Mouse (Mus musculus): Measurements from ENCODE around the gene Tcp10b. TPM values are rescaled to one million over a fixed set of nuclear protein-coding genes. Genes with fewer than 3 reads are reported as not detected.
"Not testable (repeated sequence)": the region's sequence is repeated elsewhere in the genome, so short reads cannot be mapped to it uniquely, and the experiment has no call there.

Tcp10b gene
- under 1 TPM; 0.34 to 0.47 TPM for total RNA-seq (2021)
- long read RNA-seq, result 0 reads

DNA sequence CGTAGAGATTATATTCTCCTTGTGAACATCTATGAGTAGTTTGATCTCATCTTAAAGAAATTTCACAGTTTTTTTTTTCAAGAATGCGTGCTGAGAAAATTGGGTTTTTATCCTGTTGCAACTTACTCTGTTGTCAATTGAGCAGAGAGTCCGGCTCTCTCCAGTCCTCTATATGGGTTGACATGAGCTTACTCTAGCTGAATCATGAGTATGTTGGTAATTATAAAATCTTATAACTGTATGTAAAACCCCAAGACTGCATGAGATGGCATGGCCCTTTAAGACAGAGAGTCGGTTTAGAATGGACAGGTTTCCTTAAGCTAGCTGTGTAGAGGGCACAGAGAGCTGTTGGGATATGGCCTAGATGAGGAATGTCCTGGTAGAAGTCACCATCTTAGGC, at the start of gene Tcp10b:
TSS of gene Tcp10b (plus strand) at position 301 of the 400 bp plus-strand sequence.
- DNase-seq (ENCODE audit: low spot score in 2 of 2), result not testable (repeated sequence)

DNA sequence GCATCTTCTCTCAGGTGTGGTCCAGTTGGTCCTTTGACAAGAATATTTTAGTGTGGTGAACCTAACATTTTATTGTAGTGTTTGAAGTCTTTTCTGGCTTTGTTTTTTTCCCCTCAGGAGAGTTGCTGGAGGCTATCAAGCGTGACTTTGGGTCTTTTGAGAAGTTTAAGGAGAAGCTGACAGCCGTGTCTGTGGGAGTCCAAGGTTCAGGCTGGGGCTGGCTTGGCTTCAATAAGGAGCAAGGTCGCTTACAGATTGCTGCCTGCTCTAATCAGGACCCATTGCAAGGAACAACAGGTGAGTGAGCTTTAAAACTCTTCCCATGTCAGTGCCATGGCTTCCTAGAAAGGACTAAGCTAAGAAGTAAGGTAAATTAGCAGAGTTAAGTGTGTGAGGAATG, 47.6 kb upstream of the Tcp10b start:
- no peak for DNase-seq (ENCODE audit: low spot score in 2 of 2)

DNA sequence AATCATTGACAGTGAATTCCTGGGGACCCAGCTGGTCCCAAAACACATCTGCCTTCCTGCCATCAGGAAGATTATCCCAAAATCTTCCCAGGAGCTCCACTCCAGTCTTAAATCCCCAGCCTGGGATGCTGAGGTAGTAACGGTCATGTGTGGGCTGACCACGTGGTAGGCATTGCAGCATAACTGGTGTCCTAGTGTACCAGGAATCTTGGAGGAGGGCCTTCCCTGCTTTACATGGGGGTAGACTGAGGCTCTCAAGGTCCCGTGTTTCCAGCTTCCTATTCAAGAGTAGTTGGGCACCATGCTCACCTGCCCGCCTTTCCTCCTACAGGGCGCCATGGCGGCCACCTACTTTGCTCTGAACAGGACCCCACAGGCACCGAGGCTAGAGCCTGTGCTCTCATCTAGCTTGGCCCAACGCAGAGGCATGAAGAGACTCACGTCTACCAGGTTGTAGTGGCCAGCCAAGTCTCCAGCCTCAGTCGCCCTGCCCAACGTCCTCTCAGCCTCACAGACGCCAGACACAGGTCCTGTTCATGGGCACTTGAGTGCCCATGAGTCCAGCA, 24.2 kb upstream of the Tcp10b start:
- DNase-seq (ENCODE audit: low spot score in 2 of 2), result not testable (repeated sequence)

DNA sequence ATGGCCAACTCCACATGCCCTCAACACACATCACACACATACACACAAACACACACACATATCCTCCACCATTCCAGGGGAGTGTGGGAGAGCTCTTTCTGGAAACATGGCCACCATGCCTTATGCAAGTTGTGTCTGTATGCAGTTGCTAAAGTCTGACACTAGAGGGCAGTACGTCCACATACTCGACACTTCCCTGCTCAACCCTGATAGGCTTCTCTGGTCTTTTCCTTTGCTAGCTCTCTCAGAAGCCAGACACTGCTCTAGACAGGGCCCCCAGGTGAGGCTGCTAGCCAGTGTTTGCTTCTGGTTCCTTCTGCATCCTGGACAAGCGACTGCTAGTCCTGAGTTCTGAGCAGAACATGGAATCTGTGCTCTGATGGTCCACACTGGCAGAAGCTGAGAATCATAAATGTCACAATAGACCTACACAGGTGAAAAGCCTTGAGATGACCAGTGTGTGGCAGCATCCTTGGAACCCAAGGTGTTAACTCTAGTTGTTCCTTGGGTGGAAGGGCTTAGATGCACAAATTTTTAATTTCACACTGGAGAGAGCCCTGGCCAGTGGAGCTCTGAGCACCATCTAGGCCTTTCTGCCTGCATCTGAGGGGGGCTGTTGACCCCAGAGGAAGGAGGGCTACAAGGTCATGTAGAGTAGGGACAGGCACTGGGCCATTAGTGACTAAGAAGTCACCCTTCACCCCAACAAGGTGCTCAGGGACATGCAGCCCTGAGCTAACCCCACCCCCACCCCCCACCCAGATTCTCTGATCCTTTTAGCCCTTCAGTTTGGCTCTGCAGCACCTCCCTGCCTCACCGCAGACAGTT, 16.8 kb upstream of the Tcp10b start:
- peak; percentile 66 to 70 for DNase-seq (ENCODE audit: low spot score in 2 of 2)

- DNase-seq (ENCODE audit: low spot score in 2 of 2), result not testable (repeated sequence)
These were observed 8.6 kb upstream of the Tcp10b start, which contains the start of gene Gpr31b for GRCm38 (mm10) chr17:13052124-13052813. TSS of gene Gpr31b (minus strand) at chr17:13052296.

GRCm38 (mm10) chr17:13062882-13063281, 2.0 kb downstream of the Tcp10b start:
- not testable (repeated sequence) for DNase-seq (ENCODE audit: low spot score in 2 of 2)

DNA sequence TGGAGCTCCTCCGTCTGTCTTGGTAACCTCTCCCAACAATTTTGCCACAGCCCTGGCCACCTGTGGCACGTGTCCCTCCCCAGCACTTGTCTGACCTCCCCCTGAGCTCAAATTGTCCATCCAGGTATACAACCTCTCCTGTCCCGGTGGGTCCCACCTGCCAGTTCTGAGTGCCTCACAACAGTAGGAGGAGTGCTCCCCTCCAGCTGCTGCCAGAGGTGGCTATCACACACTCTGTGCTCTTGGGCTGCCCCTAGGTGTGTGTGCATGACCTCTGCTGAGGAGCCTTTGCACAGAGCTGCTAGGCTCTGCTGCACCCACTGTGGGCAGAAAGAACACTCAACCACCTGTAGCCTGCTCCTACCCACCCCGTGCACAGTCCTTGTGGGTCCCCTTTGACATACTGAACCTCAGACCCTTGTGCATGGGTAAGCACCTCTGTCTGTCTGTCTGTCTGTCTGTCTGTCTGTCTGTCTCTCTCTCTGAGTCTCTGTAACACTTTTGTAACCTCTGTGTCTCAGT, 7.0 kb downstream of the Tcp10b start:
- DNase-seq (ENCODE audit: low spot score in 2 of 2), result not testable (repeated sequence)

DNA sequence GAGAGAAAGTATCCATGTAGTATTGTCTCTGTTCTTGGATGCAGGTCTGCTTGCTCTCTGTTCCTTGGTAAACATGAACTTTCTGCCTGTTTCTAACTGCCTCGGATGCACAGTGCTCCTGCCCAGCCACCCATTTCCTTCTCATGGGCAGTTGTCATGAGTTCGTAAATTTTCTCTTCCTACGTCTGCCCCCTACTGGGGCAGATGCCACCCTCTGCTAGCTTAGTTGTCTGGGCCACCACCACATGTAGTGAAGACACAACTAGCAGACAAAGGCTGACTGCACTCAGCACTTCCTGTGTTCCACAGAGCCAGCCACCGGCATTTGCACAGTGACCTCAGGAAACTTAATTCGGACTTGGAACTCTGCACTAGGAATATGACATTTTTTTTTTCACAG, 8.3 kb downstream of the Tcp10b start:
- DNase-seq (ENCODE audit: low spot score in 2 of 2), result not testable (repeated sequence)

DNA sequence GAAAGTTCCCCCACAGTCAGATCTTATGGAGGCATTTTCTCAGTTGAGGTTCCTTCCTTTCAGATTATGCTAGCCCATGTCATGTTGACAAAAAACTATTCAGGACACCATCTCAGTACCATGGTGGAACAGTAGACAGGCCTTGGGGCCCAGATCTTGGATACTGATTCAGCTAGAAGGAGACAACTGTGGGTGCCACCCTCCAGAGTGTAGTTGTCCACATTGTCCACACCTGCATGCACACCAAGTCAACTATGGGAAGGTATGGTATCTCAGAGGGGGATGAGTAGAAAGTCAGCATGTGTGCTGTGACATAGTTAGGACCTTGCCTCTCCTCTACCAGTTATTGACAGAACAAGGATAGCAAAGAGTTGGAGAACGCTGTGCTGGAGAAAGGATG, 30.6 kb downstream of the Tcp10b start:
- not testable (repeated sequence) for DNase-seq (ENCODE audit: low spot score in 2 of 2)

GRCm38 (mm10) chr17:13092100-13092764, 31.3 kb downstream of the Tcp10b start:
- not testable (repeated sequence) for DNase-seq (ENCODE audit: low spot score in 2 of 2)

DNA sequence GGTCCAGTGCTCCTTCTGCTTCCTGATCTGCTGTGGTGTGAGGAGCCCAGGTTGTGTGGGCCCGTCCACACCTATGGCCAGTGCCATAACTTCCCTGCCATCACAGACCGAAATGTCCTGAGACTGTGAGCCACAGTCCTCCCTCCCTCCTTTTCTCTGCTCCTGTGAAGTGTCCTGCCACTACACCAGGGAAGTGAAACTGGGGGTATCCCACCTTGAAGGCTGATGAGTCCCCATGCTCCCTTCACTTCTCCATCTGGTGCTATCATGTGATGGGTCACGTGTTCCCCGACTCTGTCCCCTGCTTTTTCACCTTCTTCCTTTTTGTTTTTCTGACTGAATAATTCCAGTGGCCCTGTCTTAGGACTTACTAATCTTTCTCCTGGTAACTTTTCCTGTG, 32.1 kb downstream of the Tcp10b start:
- not testable (repeated sequence) for DNase-seq (ENCODE audit: low spot score in 2 of 2)

- peak; percentile 51 to 52 for DNase-seq (ENCODE audit: low spot score in 2 of 2)
These were observed 45.7 kb downstream of the Tcp10b start for GRCm38 (mm10) chr17:13106563-13106962.

- not testable (repeated sequence) for DNase-seq (ENCODE audit: low spot score in 2 of 2)
These were observed 51.8 kb downstream of the Tcp10b start for GRCm38 (mm10) chr17:13112504-13113291.

DNA sequence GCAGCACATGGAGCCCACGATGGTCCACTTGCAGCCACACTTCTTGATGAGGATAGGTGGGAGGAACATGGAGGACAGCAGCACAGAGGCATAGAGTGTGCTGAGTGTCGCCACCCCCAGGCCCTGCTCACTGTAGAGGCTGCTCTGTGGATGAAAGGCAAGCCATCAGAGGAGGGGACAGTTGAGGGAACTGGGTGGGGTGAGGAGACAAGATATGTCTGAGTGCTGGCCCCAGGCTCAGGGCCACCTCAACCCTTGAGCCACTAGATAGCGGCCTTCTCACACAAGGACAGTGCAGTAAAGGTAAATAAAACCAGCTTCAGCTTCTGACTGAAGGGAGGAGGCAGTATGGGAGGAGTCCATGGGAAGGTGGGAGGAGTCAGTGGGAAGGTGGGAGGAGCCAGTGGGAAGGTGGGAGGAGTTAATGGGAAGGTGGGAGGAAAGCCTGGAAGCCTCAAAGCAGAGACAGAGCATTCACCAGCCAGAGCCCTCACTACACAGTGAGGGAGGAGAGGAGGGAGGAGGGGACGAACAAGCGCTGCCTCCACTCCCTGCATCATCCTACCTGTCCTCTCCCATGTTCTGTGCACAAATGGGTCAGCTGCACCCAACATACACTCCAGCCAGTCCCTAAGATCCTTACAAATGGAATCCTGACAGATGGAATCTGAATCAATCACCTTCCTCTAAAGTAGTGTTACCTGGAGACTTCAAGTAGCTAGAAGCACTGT, 62.6 kb downstream of the Tcp10b start:
- DNase-seq (ENCODE audit: low spot score in 2 of 2), result not testable (repeated sequence)

DNA sequence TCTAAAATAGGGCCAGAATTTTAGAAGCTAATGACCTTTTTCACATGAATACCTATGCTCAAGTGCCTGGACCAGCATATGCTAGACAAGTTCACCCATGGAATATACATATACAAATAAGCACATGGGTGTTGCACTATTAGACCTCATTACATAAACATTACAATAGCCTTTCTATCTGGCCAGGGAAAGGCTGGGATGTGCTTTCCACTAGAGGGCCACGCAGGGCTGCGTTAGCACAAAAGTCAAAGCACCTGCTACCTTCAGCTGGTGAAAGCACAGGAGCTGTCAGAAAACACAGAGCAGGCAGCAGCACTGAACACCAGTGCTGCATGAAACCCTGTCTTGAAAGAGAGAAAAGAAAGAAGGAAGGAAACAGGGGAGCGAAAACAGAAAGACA, 63.3 kb downstream of the Tcp10b start:
- not testable (repeated sequence) for DNase-seq (ENCODE audit: low spot score in 2 of 2)

GRCm38 (mm10) chr17:13129324-13129723, 68.4 kb downstream of the Tcp10b start:
- DNase-seq (ENCODE audit: low spot score in 2 of 2), result not testable (repeated sequence)

DNA sequence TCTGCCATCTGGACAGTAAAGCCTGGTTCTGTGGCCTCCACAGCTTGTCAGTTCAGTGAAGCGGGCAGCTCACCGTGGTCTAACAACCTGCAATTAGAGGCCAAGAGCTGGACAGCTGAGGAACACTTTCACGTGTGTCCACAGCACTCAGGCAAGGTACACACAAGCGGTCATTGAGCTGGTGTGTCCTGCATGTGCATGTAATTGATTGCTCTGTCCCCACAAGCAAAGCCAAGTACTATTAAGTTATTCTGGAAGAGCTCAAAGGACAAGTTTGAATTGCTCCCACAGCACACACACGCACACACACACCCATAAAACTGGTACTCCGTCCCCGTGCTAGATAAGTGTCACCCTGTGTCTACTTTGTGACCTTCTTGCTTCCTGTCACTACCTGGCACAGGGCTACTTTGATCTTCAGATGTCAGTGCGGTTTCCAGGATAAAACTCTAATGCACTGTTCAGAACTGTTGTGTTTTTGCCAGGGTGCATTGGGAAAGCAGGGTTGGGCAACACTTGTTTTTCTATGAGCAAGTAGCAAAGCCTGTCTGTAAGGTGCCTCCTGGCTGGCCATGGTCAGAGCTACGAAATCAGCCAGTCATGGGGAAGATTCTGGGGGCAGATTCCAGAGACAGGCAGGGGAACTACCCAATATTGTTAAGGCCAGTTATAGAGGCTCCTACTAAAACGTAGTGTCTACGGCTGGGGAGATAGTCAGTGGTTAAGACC, 69.0 kb downstream of the Tcp10b start:
- DNase-seq (ENCODE audit: low spot score in 2 of 2), result not testable (repeated sequence)

DNA sequence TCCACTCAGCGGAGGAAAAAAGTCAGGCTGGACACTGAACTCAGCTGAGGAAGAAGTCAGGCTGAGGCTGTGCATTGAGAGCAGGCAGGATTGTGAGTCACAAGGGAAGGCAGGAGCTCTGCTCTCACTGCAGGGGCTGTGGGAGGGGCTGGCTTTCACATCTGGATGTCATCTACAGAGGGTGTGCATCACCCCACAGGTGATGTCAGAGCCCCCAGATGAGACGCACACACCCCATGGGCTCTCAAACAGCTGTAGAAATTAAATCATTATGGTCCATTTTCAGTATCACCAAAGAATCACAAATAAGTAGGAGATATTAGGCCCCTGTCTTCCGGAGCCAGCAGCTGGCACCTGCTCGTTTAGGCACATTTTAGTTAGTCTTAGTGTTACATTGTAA, 70.8 kb downstream of the Tcp10b start, which contains the start of gene Unc93a:
TSS of gene Unc93a (minus strand) at position 101 of the 400 bp plus-strand sequence.
- DNase-seq (ENCODE audit: low spot score in 2 of 2), result not testable (repeated sequence)

All from layer of hippocampus, postnatal 10 days (tissue).